Mouse (Mus musculus) right cerebral cortex, postnatal 36 days (tissue): ENCODE data around the gene Tekt1.

ENCODE experiments used
- DNase-seq, 2 experiments: peaks; one replicate each; pipeline ENCODE4 v3.0.0; 2022; ENCODE audit warnings: low spot score in 2 of 2, mixed read lengths in 1 of 2

Tekt1 gene

GRCm38 (mm10) chr11:72342549-72343237, 19.5 kb downstream of the Tekt1 start:
- peak; percentile 47 to 52 for DNase-seq

DNA sequence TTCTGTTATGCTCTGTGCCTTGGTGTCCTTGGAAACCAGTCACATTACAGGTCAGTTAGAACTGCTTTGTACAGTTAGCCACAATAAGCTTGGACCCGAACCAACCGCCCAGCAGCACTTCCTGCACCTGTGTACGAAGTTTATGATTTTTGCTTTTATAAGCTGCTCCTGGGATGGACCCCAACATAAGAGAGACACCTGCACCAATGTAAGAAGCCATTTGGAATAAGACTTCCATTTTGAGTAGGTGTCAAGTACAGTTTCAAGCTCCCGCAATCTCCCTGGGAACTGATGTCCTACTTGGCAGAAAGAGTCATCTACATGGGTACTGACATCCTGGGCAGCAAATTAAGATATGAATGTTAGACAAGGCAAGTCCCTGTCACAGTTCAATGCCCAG, 22.5 kb downstream of the Tekt1 start:
- DNase-seq: no peak

DNA sequence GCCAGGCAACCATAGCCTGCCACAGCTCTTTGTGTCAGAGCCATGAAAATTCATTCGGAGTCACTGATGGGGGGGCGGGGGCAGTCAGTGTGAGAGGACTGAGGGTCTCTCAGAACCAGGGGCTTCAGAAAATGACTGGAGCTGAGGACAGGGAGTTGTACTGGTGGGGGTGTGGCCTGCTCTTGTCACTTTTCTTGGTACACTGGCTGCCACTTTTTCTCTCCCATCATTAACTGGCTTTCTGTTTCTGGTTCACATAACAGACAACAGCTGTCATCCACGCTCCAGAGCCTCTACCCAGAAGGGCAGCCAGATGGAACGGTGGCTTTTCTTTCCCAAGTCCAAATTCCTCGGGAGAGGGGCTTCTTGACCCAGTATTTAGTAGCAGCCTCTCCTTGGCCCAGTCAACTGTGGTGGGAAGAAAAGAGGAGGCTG, 23.8 kb downstream of the Tekt1 start:
- DNase-seq: no peak

GRCm38 (mm10) chr11:72336726-72337125, 25.5 kb downstream of the Tekt1 start:
- DNase-seq: no peak

GRCm38 (mm10) chr11:72334653-72335052, 27.6 kb downstream of the Tekt1 start:
- no peak for DNase-seq

DNA sequence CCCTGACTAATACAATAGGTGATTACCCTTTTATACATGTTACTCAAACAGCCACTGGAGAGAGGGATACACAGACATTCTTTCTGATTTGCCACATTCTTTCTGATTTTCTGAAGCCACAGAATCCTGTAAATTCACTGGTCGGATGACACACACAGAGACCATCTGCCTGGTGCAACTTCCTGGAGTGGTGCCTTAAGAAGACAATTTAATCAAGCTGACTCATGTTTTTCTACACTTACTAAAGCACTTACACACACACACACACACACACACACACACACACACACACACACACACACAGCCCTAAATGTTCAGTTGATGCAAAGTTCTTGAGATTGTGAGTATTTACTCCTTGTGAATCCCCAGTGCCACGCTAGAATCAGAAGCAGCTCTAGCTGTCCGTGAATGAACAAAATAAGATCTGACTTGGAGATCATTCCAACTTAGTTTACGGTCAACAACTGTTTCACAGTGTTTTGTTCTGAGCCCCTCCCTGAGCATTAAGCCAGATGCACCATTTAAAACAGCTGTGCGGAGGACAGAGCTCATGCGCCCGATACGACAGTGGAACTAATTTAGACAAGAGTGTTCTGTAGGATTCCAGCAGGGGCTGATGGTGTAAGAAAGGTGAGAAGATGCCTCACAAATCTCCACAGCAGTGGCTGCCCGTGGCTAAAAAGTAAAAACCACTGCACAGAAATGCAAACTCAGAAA, 29.1 kb downstream of the Tekt1 start:
- peak; percentile 45 to 50 for DNase-seq

DNA sequence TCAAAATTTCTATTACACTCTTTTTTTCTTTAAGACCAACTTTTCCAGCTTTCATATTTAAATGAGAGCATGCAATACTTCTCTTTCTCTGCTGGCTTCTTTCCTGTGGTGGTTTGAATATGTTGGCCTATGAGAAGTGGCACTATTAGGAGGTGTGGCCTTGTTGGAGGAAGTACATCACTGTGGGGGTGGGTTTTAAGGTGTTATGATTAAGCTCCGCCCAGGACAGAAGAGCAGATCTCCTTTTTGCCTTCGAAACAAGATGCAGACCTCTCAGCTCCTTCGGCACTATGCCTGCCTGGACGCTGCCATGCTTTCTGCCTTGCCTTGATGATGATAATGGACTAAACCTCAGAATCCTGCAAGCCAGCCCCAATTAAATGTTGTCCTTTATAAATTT, 36.5 kb downstream of the Tekt1 start:
- DNase-seq: no peak

DNA sequence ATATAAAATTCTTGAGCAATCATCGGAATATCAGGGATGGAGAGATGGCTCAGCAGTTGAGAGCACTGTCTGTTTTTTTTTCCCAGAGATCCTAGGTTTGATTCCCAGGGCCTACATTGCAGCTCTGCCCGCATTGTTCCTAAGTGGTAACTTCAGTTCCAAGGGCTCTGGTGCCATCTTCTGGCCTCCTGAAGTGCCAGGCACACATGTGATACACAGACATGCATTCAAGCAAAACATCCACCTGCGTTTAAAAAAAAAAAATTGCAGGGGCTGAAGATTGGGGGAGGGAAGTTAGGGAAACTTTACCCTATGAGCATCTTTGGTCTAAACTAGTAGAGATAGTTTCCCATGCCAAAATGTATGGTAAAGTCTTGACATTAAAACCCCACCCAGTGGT, 37.8 kb downstream of the Tekt1 start:
- no peak for DNase-seq

DNA sequence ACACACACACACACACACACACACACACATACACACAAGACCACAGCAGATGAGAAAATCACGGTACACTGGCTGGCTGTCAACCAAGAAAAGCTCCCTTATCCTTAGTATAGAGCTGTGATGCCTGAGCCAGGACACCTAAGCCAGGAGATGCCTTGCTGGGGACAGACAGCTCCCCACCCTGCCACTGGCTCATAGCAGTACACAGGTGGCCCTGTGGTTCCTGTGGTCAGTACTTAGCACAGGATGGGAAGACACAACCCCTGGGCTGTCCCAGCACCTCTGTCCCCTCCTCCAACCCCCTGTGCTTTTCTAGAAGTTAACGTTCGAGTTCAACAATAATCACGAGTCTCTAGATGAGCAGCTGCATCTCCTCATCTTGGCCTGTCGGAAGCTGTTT, 44.2 kb downstream of the Tekt1 start:
- no peak for DNase-seq

DNA sequence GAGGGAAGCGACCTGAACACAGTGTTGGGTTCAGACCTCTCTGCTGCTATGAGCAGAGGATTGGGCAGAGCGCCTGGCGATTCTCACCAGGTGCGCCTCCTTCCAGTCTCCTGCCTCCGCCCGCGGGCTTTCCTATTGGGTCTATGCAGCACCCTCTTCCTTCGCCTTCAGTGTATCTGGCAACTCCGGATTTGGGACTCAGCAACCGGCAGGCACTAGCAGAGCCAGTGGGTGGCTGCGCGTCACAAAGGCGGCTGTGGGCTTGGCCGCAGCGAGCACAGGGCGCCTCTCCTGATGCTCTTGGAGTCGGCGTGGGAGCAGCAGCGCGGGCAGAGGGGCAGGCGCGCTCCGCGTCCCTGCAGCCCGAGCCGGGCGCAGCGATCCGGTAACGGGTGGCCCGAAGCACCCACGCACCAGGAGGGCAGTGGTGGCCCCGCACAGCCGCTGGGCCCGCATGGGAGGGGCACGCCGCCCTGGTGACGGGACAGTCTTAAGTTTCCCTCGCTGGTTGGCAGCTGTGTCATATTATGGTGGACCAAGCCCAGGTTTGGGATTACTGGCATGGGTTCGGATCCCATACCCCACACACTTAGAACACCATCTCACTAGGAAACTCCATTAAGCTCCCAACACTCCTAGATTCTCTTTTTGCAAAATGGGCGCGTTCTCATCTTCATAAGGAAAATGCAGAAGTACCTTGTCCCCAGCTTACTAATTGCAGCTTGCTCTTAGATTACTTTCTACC, 47.9 kb downstream of the Tekt1 start, which contains the start of gene Fbxo39:
TSS of gene Fbxo39 (plus strand) at position 294 of the 745 bp plus-strand sequence.
- DNase-seq: peak; percentile 49 to 62

GRCm38 (mm10) chr11:72311355-72312001, 50.8 kb downstream of the Tekt1 start:
- no peak for DNase-seq

GRCm38 (mm10) chr11:72310491-72310890, 51.8 kb downstream of the Tekt1 start:
- no peak for DNase-seq

DNA sequence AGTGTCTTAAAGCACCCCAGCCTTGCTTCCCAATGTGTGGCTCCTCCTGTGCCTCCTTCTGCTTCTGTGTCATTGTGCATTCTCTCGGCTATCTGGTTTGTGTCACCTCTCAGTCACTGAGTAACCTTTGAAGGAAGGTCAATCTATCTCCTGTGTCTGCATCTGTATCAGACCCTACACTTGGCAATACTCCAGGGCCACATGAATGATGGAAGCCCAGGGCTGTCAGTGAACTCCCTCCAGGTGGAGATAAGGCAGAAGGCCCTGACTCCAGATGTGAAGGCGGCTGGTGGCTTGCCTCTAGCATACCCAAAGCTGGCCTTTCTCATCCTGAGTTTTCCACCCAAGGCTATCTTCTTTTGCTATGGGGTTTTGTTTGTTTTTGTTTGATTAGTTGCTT, 53.3 kb downstream of the Tekt1 start:
- DNase-seq: no peak

GRCm38 (mm10) chr11:72307461-72307860, 54.8 kb downstream of the Tekt1 start:
- DNase-seq: peak in 1 of 2 experiments; percentile 36

DNA sequence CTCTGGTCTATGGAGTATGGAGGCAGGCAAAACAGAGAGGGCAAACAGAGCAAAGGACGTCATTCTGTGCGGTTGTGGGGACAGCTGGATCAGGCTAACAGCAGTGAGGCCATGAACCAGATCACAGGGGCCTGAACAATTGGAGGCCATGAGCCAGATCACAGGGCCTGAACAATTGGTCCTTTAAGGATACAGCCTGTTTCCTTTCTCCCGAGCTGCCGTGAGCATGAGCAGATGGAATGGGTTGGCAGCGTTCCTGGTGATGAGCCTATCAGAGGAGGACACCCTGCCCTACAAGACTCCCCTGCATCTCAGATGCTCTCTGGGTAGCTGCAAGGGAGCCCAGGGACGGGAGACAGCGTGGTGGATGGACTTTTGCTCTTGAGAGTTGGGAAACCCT, 60.0 kb downstream of the Tekt1 start:
- DNase-seq: peak; percentile 40 to 56

DNA sequence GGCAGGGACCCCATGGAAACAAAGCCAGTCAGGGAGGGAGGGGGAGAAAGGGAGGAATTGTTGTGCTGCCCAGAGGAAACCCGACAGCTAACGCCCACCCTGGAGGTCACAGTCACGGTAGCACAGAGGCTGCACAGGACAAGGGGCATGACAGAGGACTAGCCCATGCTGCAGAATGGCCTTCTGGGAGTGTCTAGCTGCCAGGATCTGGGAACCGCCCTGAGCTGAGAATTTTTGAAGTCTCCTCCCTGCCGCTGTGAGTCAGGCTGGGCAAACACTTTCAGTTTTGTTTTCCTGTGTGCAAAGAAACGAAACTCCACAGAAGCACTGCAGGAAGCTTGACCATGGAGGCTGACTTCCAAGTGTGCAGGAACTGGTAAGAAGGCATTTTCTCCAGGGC, 60.9 kb downstream of the Tekt1 start, which contains the start of gene Xaf1:
TSS of gene Xaf1 (plus strand) at position 296 of the 400 bp plus-strand sequence.
- peak in 1 of 2 experiments; percentile 10 for DNase-seq
